Mouse (Mus musculus): ENCODE data around the gene Klhl32. TPM values are rescaled to one million over a fixed set of nuclear protein-coding genes. Genes with fewer than 3 reads are reported as not detected.
"Not testable (repeated sequence)": the region's sequence is repeated elsewhere in the genome, so short reads cannot be mapped to it uniquely, and the experiment has no call there.

Klhl32 gene
- polyA plus RNA-seq, 1 experiment from 2014 or later = 36.4 TPM

- 33% methylated on average over 2 of the region's 2 CpGs for WGBS
- H3K4me1 ChIP-seq (ENCODE audit: control insufficient read depth, insufficient read depth, low read length); H3K9me3 ChIP-seq (replicated peaks; ENCODE audit: control insufficient read depth, low read length, poor library complexity, severe bottlenecking); H3K27ac ChIP-seq (ENCODE audit: low read length); H3K4me2 ChIP-seq (ENCODE audit: low read length); ATAC-seq; H3K4me3 ChIP-seq (ENCODE audit: low read depth, low read length); H3K9ac ChIP-seq (ENCODE audit: low read depth, low read length); H3K36me3 ChIP-seq (ENCODE audit: control insufficient read depth, insufficient read depth, low read length); H3K27me3 ChIP-seq (ENCODE audit: control insufficient read depth, insufficient read depth, low read depth, low read length): not testable (repeated sequence)
These were observed 38.5 kb upstream of the Klhl32 start for GRCm38 (mm10) chr4:24889386-24889785.

DNA sequence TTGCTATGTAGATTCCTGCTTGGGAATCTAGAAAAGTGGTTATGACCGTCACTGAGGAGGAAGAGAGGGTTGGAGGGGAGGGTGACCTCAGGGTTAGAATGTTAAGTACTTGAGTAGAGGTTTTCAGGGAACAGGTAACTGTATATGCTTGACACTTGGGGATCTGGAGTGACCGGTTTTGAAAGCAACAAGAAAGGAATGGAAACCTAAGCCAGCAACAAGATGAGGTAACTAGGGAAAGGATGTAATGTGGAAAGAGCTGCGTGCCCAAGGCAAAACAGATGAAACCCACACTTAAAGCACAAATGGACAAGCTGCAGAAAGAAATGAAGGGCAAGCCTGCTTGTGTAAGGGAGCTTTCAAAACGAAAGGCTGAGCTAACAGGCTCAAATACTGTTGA, 18.3 kb upstream of the Klhl32 start:
- H3K4me3 ChIP-seq (ENCODE audit: low read depth, low read length) = no peak overlapping the region
- no peaks in the 10 kb centered on the region for H3K27me3 ChIP-seq (ENCODE audit: control insufficient read depth, insufficient read depth, low read depth, low read length)
- H3K9me3 ChIP-seq (replicated peaks; ENCODE audit: control insufficient read depth, low read length, poor library complexity, severe bottlenecking) = no peaks in the 10 kb centered on the region
- H3K4me2 ChIP-seq (ENCODE audit: low read length) = no peak overlapping the region
- 84% methylated on average over 4 of the region's 4 CpGs for WGBS
- no peaks in the 10 kb centered on the region for H3K36me3 ChIP-seq (ENCODE audit: control insufficient read depth, insufficient read depth, low read length)
- no peak overlapping the region for H3K9ac ChIP-seq (ENCODE audit: low read depth, low read length)
- no peak overlapping the region for H3K27ac ChIP-seq (ENCODE audit: low read length)
- no peaks in the 10 kb centered on the region for H3K4me1 ChIP-seq (ENCODE audit: control insufficient read depth, insufficient read depth, low read length)
- ATAC-seq = no peak

DNA sequence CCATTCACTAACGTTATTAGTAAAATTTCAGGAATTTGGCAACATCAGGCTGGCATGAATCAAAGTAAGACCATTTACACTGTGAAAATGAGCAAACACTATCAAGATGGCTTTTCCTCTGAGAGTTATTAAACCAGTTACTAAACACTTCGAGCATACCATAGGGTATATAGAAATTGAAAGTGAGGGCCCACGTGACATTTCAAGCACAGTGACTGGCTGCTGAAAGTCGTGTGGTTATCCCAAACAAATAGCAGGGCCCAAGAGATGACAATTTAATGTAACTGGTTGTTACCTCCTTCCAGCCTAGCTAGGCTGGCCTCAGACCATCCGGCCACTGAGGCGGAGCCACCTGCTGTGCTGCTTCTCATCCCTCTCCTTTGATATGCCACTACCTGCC, 14.8 kb upstream of the Klhl32 start:
- Histone ChIP-seq H3K9ac (ENCODE audit: low read depth, low read length) (no peak overlapping the region), H3K27ac (ENCODE audit: low read length) (no peak overlapping the region), H3K36me3 (ENCODE audit: control insufficient read depth, insufficient read depth, low read length) (no peaks in the 10 kb centered on the region), H3K4me2 (ENCODE audit: low read length) (no peak overlapping the region), H3K4me1 (ENCODE audit: control insufficient read depth, insufficient read depth, low read length) (no peaks in the 10 kb centered on the region), H3K27me3 (ENCODE audit: control insufficient read depth, insufficient read depth, low read depth, low read length) (no peaks in the 10 kb centered on the region), H3K9me3 (replicated peaks; ENCODE audit: control insufficient read depth, low read length, poor library complexity, severe bottlenecking) (no peaks in the 10 kb centered on the region), H3K4me3 (ENCODE audit: low read depth, low read length) (no peak overlapping the region)
- 54% methylated on average over 6 of the region's 6 CpGs for WGBS
- no peak for ATAC-seq

DNA sequence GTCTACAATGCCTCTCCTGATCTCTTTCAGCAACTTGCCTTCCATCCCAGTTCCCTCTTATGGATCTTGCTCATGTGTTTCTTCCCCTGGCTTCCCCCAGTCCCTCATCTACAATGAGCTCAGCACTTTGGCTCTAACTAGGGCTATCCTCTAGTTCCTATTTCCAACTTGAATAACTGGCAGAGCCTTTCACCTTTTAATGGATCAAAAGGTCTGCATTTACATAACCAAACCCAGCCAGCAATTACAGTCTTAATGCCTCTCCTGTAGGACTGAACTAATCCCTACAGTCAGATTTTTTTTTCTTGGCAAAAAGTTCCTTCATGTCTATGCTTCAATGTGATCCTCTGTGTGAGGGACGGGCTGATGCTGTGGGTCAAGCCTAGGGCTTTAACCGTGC, 3.5 kb downstream of the Klhl32 start:
- no peak for ATAC-seq
- Histone ChIP-seq H3K4me2 (ENCODE audit: low read length) (no peak overlapping the region), H3K9me3 (replicated peaks; ENCODE audit: control insufficient read depth, low read length, poor library complexity, severe bottlenecking) (no peaks in the 10 kb centered on the region), H3K27ac (ENCODE audit: low read length) (no peak overlapping the region), H3K36me3 (ENCODE audit: control insufficient read depth, insufficient read depth, low read length) (no peaks in the 10 kb centered on the region), H3K4me1 (ENCODE audit: control insufficient read depth, insufficient read depth, low read length) (peaks cover 12% of the 10 kb centered on the region), H3K9ac (ENCODE audit: low read depth, low read length) (no peak overlapping the region), H3K27me3 (ENCODE audit: control insufficient read depth, insufficient read depth, low read depth, low read length) (no peaks in the 10 kb centered on the region), H3K4me3 (ENCODE audit: low read depth, low read length) (no peak overlapping the region)
- WGBS = 72% methylated on average over 2 of the region's 2 CpGs

- 97% methylated on average over 5 of the region's 5 CpGs for WGBS
- Histone ChIP-seq H3K4me3 (ENCODE audit: low read depth, low read length) (no peak overlapping the region), H3K4me2 (ENCODE audit: low read length) (no peak overlapping the region), H3K4me1 (ENCODE audit: control insufficient read depth, insufficient read depth, low read length) (peaks cover 12% of the 10 kb centered on the region), H3K9ac (ENCODE audit: low read depth, low read length) (no peak overlapping the region), H3K9me3 (replicated peaks; ENCODE audit: control insufficient read depth, low read length, poor library complexity, severe bottlenecking) (no peaks in the 10 kb centered on the region), H3K27me3 (ENCODE audit: control insufficient read depth, insufficient read depth, low read depth, low read length) (no peaks in the 10 kb centered on the region), H3K36me3 (ENCODE audit: control insufficient read depth, insufficient read depth, low read length) (no peaks in the 10 kb centered on the region), H3K27ac (ENCODE audit: low read length) (no peak overlapping the region)
- ATAC-seq = no peak
These were observed 5.4 kb downstream of the Klhl32 start for GRCm38 (mm10) chr4:24845546-24845945.

GRCm38 (mm10) chr4:24838567-24838966, 12.4 kb downstream of the Klhl32 start:
- Histone ChIP-seq H3K27me3 (ENCODE audit: control insufficient read depth, insufficient read depth, low read depth, low read length) (no peaks in the 10 kb centered on the region), H3K4me2 (ENCODE audit: low read length) (no peak overlapping the region), H3K4me1 (ENCODE audit: control insufficient read depth, insufficient read depth, low read length) (no peaks in the 10 kb centered on the region), H3K27ac (ENCODE audit: low read length) (no peak overlapping the region), H3K36me3 (ENCODE audit: control insufficient read depth, insufficient read depth, low read length) (no peaks in the 10 kb centered on the region), H3K9ac (ENCODE audit: low read depth, low read length) (no peak overlapping the region), H3K9me3 (replicated peaks; ENCODE audit: control insufficient read depth, low read length, poor library complexity, severe bottlenecking) (no peaks in the 10 kb centered on the region), H3K4me3 (ENCODE audit: low read depth, low read length) (no peak overlapping the region)
- no peak for ATAC-seq
- 40% methylated on average over 6 of the region's 6 CpGs for WGBS

DNA sequence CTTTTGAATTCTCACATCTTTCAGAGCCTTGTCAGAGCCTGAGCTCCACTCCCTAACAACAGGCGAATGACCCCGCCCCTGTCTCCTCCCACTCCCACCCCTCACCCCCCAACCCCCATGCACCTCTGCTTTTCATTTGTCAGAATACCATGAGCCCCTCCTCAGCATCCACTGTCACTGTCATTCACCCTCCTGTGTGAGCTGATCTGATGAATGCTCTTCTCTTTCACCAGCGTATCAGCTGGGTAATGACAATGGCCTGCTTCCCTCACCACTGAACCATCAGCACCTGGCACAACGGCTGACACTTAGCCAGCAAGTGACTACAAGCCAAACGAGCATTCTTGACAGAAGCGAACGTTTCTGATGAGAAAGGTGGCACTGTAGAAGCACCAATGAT, 15.4 kb downstream of the Klhl32 start:
- Histone ChIP-seq H3K27ac (ENCODE audit: low read length) (no peak overlapping the region), H3K4me1 (ENCODE audit: control insufficient read depth, insufficient read depth, low read length) (no peaks in the 10 kb centered on the region), H3K36me3 (ENCODE audit: control insufficient read depth, insufficient read depth, low read length) (no peaks in the 10 kb centered on the region), H3K4me3 (ENCODE audit: low read depth, low read length) (no peak overlapping the region), H3K4me2 (ENCODE audit: low read length) (no peak overlapping the region), H3K9ac (ENCODE audit: low read depth, low read length) (no peak overlapping the region), H3K27me3 (ENCODE audit: control insufficient read depth, insufficient read depth, low read depth, low read length) (no peaks in the 10 kb centered on the region), H3K9me3 (replicated peaks; ENCODE audit: control insufficient read depth, low read length, poor library complexity, severe bottlenecking) (no peaks in the 10 kb centered on the region)
- ATAC-seq = no peak; the same call in 1 of the 2 replicates
- WGBS = 38% methylated on average over 7 of the region's 7 CpGs

GRCm38 (mm10) chr4:24808316-24808715, 42.6 kb downstream of the Klhl32 start:
- ATAC-seq = no peak
- no peaks in the 10 kb centered on the region for H3K4me1 ChIP-seq (ENCODE audit: control insufficient read depth, insufficient read depth, low read length)
- no peaks in the 10 kb centered on the region for H3K36me3 ChIP-seq (ENCODE audit: control insufficient read depth, insufficient read depth, low read length)
- H3K27ac ChIP-seq (ENCODE audit: low read length) = no peak overlapping the region
- WGBS = 95% methylated on average over 1 of the region's 1 CpGs
- H3K9ac ChIP-seq (ENCODE audit: low read depth, low read length) = no peak overlapping the region
- no peak overlapping the region for H3K4me2 ChIP-seq (ENCODE audit: low read length)
- H3K4me3 ChIP-seq (ENCODE audit: low read depth, low read length) = no peak overlapping the region
- no peaks in the 10 kb centered on the region for H3K9me3 ChIP-seq (replicated peaks; ENCODE audit: control insufficient read depth, low read length, poor library complexity, severe bottlenecking)
- no peaks in the 10 kb centered on the region for H3K27me3 ChIP-seq (ENCODE audit: control insufficient read depth, insufficient read depth, low read depth, low read length)

- no peak overlapping the region for H3K4me2 ChIP-seq (ENCODE audit: low read length)
- ATAC-seq = no peak
- H3K4me1 ChIP-seq (ENCODE audit: control insufficient read depth, insufficient read depth, low read length) = no peaks in the 10 kb centered on the region
- no peak overlapping the region for H3K4me3 ChIP-seq (ENCODE audit: low read depth, low read length)
- no peaks in the 10 kb centered on the region for H3K27me3 ChIP-seq (ENCODE audit: control insufficient read depth, insufficient read depth, low read depth, low read length)
- 23% methylated on average over 1 of the region's 1 CpGs for WGBS
- H3K9me3 ChIP-seq (replicated peaks; ENCODE audit: control insufficient read depth, low read length, poor library complexity, severe bottlenecking) = no peaks in the 10 kb centered on the region
- no peaks in the 10 kb centered on the region for H3K36me3 ChIP-seq (ENCODE audit: control insufficient read depth, insufficient read depth, low read length)
- H3K9ac ChIP-seq (ENCODE audit: low read depth, low read length) = no peak overlapping the region
- H3K27ac ChIP-seq (ENCODE audit: low read length) = no peak overlapping the region
These were observed 49.0 kb downstream of the Klhl32 start for GRCm38 (mm10) chr4:24801881-24802280.

DNA sequence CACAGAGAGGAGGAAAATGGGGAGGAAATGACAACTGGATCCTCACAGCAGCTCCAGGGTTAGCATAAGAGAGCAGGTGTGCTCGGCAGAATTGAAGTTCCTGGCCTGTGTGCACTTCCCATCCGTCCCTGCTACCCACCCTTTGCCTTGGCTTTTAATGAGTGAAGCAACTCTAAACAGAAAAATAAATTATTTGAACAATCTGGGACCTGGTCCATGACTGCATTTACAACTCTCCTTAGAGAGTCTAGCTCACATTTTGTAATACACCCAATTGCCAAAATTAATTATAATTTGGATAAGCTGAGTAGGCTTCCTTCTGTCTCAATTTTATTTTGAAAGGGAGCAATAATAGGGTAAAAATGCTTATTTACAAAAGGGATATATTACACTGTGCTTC, 49.6 kb downstream of the Klhl32 start:
- no peaks in the 10 kb centered on the region for H3K27me3 ChIP-seq (ENCODE audit: control insufficient read depth, insufficient read depth, low read depth, low read length)
- no peak overlapping the region for H3K4me2 ChIP-seq (ENCODE audit: low read length)
- no peaks in the 10 kb centered on the region for H3K36me3 ChIP-seq (ENCODE audit: control insufficient read depth, insufficient read depth, low read length)
- H3K27ac ChIP-seq (ENCODE audit: low read length) = no peak overlapping the region
- H3K4me1 ChIP-seq (ENCODE audit: control insufficient read depth, insufficient read depth, low read length) = no peaks in the 10 kb centered on the region
- 61% methylated on average over 2 of the region's 2 CpGs for WGBS
- H3K4me3 ChIP-seq (ENCODE audit: low read depth, low read length) = no peak overlapping the region
- no peak for ATAC-seq
- no peak overlapping the region for H3K9ac ChIP-seq (ENCODE audit: low read depth, low read length)
- H3K9me3 ChIP-seq (replicated peaks; ENCODE audit: control insufficient read depth, low read length, poor library complexity, severe bottlenecking) = no peaks in the 10 kb centered on the region
